Mouse (Mus musculus) Patski (cell line): ENCODE measurements around the gene Slc39a1. TPM values are rescaled to one million over a fixed set of nuclear protein-coding genes. Genes with fewer than 3 reads are reported as not detected.

ENCODE experiments used
- ATAC-seq: fragments of 100-300 bp; one replicate; pipeline ENCODE4 v1.8.0; 2021
- CTCF ChIA-PET: fragments of 350-600 bp; sonication (Branson Sonifier 250); formaldehyde crosslinking; loops from one replicate; lab custom pipeline; 2022; ENCODE audit warnings: inconsistent platforms; lab: Charles Lee
- POLR2A ChIA-PET: fragments of 350-600 bp; sonication (Branson Sonifier 250); formaldehyde crosslinking; loops from one replicate; lab custom pipeline; 2022; ENCODE audit warnings: antibody characterized with exemption, inconsistent platforms; lab: Charles Lee
- DNase-seq: peaks from one replicate; pipeline ENCODE4 v3.0.0-alpha.2; 2011; ENCODE audit warnings: low read depth, low spot score
- H3K27me3 ChIP-seq: fragments of 371-371 bp; one replicate; pipeline ENCODE4 v1.5.1; 2021
- CTCF ChIP-seq: fragments of 100-300 bp; IDR thresholded peaks from one replicate; pipeline ENCODE4 v1.5.1; 2021
- in situ Hi-C: fragments of 300-500 bp; cut with MboI; formaldehyde crosslinking; loops from 3 replicates; pipeline ENCODE4 v1.11.1; 2018; ENCODE audit warnings: low pct_unique_long_range_greater_than_20kb, mixed read lengths
- polyA plus RNA-seq: library from polyadenylated mRNA; unstranded; gene quantifications from one replicate; pipeline ENCODE4 v1.2.3, GENCODE M21; 2021

The Slc39a1 gene
- polyA plus RNA-seq, 1 experiment from 2014 or later, result 243 TPM

- CTCF ChIA-PET, result no interaction called here
- DNase-seq (peak; percentile 98), ATAC-seq (peak; percentile 97)
- in situ Hi-C loops, result no loop called here
- no peak for TF ChIP-seq CTCF
- no peaks in the 10 kb centered on the region for H3K27me3 ChIP-seq
- POLR2A ChIA-PET, result interaction anchor here (0.9 kb wide), 1 partner anchor 9 kb away, joined by 4 read pairs; no protein-coding TSS in a partner anchor
Observed at GRCm38 (mm10) chr3:90253653-90254418, 5.9 kb downstream of the Slc39a1 start, which contains the start of gene Crtc2. Gene Crtc2, plus strand, starts transcription at chr3:90254163.

DNA sequence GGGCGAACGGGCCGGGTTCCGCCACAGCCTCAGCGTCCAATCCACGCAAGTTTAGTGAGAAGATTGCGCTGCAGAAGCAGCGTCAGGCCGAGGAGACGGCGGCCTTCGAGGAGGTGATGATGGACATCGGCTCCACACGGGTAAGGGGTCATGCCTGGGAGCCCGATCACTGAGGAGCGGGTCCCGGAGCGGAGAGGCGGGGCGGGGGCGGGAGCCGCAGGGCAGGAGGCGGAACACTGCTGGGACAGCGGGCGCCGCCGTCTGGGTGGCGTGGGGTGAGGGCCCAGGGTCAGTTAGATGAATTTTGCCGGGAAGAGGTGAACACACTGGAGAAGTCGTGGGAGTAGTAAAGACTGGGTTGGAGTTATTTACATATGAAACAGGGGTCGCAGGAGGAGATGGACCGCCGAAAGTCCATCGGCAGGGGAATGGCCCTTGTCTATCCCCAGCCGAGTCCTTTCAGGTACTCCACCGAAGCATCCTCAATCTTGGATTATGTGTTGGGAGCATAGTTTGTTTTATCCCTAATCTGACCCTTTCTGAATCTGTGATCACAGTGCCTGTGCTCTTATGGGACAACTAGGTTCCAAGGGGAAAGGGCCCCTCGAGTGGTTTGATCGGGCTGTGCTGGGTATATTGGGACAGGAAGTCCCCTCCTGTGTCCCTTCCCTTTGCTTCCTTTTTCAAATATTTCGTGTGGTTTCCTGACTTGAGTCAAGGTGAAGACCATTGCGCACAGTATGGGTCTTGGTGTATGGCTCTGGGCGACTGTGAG lies 6.6 kb downstream of the Slc39a1 start:
- ChIA-PET POLR2A (interaction anchor here (0.9 to 1.4 kb wide), 2 partner anchors 10 to 11 kb away, joined by 4 to 5 read pairs; no protein-coding TSS in a partner anchor), CTCF (interaction anchor here (1.1 to 1.7 kb wide), 3 partner anchors 11 to 69 kb away, joined by 3 to 6 read pairs (median 4); no protein-coding TSS in a partner anchor)
- ATAC-seq, result peak; percentile 58
- no peaks in the 10 kb centered on the region for H3K27me3 ChIP-seq
- TF ChIP-seq CTCF, result no peak
- in situ Hi-C loops, result loop anchor here (5.0 kb wide), 1 partner anchor 32 kb away; no protein-coding TSS in a partner anchor
- DNase-seq, result no peak

GRCm38 (mm10) chr3:90255194-90255565 lies 7.2 kb downstream of the Slc39a1 start:
- in situ Hi-C loops, result loop anchor here (5.0 kb wide), 1 partner anchor 33 kb away; no protein-coding TSS in a partner anchor
- ATAC-seq, result no peak
- TF ChIP-seq CTCF, result no peak
- DNase-seq, result no peak
- no peaks in the 10 kb centered on the region for H3K27me3 ChIP-seq
- CTCF ChIA-PET, result interaction anchor here (1.1 to 1.7 kb wide), 3 partner anchors 11 to 69 kb away, joined by 3 to 6 read pairs (median 4); no protein-coding TSS in a partner anchor
- POLR2A ChIA-PET, result interaction anchor here (0.7 to 1.4 kb wide), 2 partner anchors 11 to 38 kb away, joined by 4 to 5 read pairs; no protein-coding TSS in a partner anchor

DNA sequence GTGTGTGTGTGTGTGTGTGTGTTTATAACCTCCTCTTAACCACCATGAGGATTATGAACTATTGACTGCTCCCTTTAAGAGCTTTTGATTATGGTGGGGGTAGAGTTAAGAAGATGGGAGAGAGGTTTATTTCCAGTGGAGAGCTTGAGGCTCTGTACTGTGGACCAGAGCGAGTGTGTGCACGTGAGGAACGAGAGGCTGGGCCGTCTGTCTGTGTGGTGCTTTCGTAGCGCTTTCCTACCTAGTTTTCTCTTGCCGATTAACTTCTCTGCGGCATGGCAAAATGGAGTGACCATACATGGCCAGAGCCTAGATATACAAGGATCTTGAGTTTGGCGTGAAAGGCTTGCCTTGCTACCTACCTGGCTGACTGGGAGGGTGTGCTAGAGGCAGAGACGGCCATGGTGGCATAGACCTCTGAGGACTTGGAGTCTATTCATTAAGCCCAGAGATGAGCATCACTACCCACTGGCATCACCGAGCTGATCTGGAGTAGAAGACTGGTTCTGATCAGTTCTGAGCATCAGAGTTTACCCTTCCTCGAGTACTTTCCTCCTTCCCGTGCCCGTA lies 7.9 kb downstream of the Slc39a1 start:
- ChIA-PET CTCF (interaction anchor here (1.1 to 1.7 kb wide), 3 partner anchors 10 to 68 kb away, joined by 3 to 6 read pairs (median 4); no protein-coding TSS in a partner anchor), POLR2A (interaction anchor here (0.7 to 1.4 kb wide), 2 partner anchors 10 to 39 kb away, joined by 4 to 5 read pairs; no protein-coding TSS in a partner anchor)
- TF ChIP-seq CTCF, result no peak
- H3K27me3 ChIP-seq, result no peaks in the 10 kb centered on the region
- DNase-seq (no peak), ATAC-seq (no peak)
- in situ Hi-C loops, result loop anchor here (5.0 kb wide), 1 partner anchor 34 kb away; no protein-coding TSS in a partner anchor

DNA sequence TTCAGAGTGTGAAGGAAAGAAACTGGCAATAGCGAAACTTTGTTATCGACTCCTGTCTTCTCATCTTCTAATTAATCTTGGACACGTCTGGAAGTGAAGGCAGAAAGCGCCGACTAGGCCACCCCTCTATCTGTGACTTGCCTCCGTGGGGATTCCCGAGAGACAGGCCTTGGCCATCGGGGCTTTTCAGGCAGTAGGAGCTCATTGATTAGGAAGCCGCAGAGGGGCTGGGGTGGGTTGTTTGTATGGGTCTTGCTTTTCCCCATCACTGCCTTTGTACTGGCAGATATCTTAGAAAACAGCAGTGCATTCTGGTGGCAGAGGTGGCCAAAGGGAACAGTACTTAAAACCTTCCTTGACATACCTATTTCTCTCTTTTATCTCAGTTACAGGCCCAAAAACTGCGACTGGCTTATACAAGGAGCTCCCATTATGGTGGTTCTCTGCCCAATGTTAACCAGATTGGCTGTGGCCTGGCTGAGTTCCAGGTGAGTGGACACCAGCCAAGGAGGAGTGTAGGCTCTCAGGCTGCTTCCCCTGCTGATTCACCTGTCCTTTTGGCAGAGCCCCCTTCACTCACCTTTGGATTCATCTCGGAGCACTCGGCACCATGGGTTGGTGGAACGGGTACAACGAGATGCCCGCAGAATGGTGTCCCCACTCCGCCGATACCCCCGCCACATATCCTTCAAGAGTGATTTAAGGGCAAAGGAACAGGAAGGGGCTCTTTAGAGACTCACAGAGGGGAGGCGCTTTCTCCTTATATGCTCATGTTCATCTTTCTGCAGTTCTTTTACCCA lies 9.0 kb downstream of the Slc39a1 start:
- POLR2A ChIA-PET, result interaction anchor here (1.6 kb wide), 1 partner anchor 9 kb away, joined by 4 read pairs; the partner anchor contains the start of gene Slc39a1
- in situ Hi-C loops, result loop anchor here (5.0 kb wide), 1 partner anchor 35 kb away; no protein-coding TSS in a partner anchor
- DNase-seq, result no peak
- no peak for TF ChIP-seq CTCF
- H3K27me3 ChIP-seq, result no peaks in the 10 kb centered on the region
- ATAC-seq, result no peak
- CTCF ChIA-PET, result interaction anchor here (0.9 to 1.1 kb wide), 3 partner anchors 9 to 36 kb away, joined by 3 to 4 read pairs (median 3); partner anchors contain the start of gene Slc39a1

DNA sequence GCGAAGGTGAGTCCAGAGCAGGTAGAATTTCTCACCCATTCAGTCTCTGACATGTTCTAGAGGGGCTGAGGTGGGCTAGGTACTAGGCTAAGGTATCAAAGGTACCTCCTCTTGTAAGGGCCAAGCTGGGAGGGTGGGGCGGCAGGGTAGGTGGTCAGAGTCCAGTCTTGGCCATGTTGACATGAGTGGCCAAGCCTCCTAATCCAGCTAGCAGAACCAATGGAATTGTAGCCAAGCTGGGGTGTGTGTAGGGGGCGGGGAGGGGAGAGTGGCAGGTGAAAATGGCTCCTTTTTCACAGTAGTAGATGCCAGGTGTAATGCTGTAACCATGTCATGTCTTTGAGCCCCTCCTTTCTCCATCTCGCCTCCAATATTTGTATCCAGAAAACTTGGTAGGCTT lies 10.5 kb downstream of the Slc39a1 start:
- no peak for TF ChIP-seq CTCF
- CTCF ChIA-PET, result no interaction called here
- POLR2A ChIA-PET, result no interaction called here
- in situ Hi-C loops, result loop anchor here (5.0 kb wide), 1 partner anchor 36 kb away; no protein-coding TSS in a partner anchor
- no peaks in the 10 kb centered on the region for H3K27me3 ChIP-seq
- DNase-seq, result no peak
- no peak for ATAC-seq

DNA sequence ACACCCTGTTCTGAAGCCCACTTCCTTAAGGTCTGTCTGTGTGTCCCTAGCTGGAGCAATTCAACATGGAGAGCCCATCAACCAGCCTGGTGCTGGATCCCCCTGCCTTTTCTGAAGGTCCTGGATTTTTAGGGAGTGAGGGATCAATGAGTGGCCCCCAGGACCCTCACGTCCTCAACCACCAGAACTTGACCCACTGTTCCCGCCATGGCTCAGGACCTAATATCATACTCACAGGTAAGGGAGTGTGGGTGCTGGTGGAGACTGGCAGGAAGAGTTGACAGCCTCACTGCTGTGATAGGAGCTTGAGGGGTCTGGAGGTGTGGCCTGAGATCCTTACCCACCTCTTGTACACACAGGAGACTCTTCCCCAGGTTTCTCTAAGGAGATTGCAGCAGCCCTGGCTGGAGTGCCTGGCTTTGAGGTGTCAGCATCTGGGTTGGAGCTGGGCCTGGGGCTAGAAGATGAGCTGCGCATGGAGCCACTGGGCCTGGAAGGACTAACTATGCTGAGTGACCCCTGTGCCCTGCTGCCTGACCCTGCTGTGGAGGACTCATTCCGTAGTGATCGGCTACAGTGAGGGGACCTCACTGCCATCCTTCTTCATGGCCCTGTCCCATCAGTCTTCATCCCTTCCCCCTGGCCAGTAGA lies 15.3 kb downstream of the Slc39a1 start:
- no peaks in the 10 kb centered on the region for H3K27me3 ChIP-seq
- ATAC-seq (no peak), DNase-seq (no peak)
- ChIA-PET CTCF (no interaction called here), POLR2A (no interaction called here)
- in situ Hi-C loops, result loop anchor here (10.0 kb wide), 1 partner anchor 202 kb away; the partner anchor contains the start of gene Npr1
- no peak for TF ChIP-seq CTCF

DNA sequence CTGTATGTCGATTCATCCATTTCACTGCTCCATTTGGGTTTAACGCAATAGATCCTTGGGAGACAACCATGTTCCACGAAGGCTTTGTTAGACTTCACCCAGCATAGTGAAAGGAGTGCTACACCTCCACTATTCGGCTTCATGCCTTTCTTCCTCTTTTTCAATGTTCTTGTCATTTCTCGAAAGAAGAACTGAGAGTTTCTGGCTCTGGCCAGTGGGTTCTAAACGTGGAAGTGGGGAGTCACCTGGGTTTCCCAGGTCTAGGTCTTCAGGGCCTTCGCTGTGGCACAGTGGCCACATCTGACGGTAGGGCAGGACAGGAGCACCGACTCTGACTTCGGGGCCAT lies 16.7 kb downstream of the Slc39a1 start:
- DNase-seq (no peak), ATAC-seq (no peak)
- in situ Hi-C loops, result loop anchor here (10.0 kb wide), 1 partner anchor 200 kb away; the partner anchor contains the start of gene Npr1
- CTCF ChIA-PET, result interaction anchor here (3.0 kb wide), 1 partner anchor 109 kb away, joined by 13 read pairs; no protein-coding TSS in a partner anchor
- POLR2A ChIA-PET, result interaction anchor here (1.1 kb wide), 1 partner anchor 28 kb away, joined by 4 read pairs; the partner anchor contains the start of gene Gatad2b
- TF ChIP-seq CTCF, result no peak
- H3K27me3 ChIP-seq, result no peaks in the 10 kb centered on the region
